Mouse (Mus musculus) spleen, adult 2 months (tissue): Measurements from ENCODE around the gene Utp4. TPM values are rescaled to one million over a fixed set of nuclear protein-coding genes. Genes with fewer than 3 reads are reported as not detected.

Experiments
- DNase-seq, 2 experiments: peaks; one replicate each; pipeline versions ENCODE4 v3.0.0 to v3.0.0-alpha.2; 2012 to 2021; ENCODE audit warnings: low spot score in 2 of 2, low read depth in 1 of 2
- H3K27ac ChIP-seq: fragments of 200-500 bp; 2 replicates; pipeline ENCODE4 v1.5.1; 2012; ENCODE audit warnings: low read length, inconsistent platforms; ENCODE audit not compliant: insufficient read depth
- H3K27me3 ChIP-seq: fragments of 200-500 bp; 2 replicates; pipeline ENCODE4 v1.6.1; 2012; ENCODE audit warnings: mild to moderate bottlenecking, moderate library complexity, low read length, inconsistent platforms; ENCODE audit not compliant: control insufficient read depth, insufficient read depth
- H3K36me3 ChIP-seq: fragments of 200-500 bp; 2 replicates; pipeline ENCODE4 v1.6.1; 2012; ENCODE audit warnings: mild to moderate bottlenecking, low read length, inconsistent platforms; ENCODE audit not compliant: control insufficient read depth, insufficient read depth
- H3K4me1 ChIP-seq: fragments of 200-500 bp; 2 replicates; pipeline ENCODE4 v1.6.1; 2011; ENCODE audit warnings: inconsistent platforms; ENCODE audit not compliant: control insufficient read depth, insufficient read depth, insufficient read length
- H3K4me3 ChIP-seq: fragments of 200-500 bp; 2 replicates; pipeline ENCODE4 v1.5.1; 2011; ENCODE audit warnings: mild to moderate bottlenecking, inconsistent platforms; ENCODE audit not compliant: insufficient read depth, insufficient read length; ENCODE audit errors: extremely low read depth
- CTCF ChIP-seq: fragments of 200-500 bp; IDR thresholded peaks from 2 replicates; pipeline ENCODE4 v1.5.1; 2011; ENCODE audit warnings: mild to moderate bottlenecking, inconsistent platforms; ENCODE audit not compliant: insufficient read depth, insufficient read length, insufficient replicate concordance; ENCODE audit errors: extremely low read depth
- POLR2A ChIP-seq: fragments of 200-500 bp; IDR thresholded peaks from 2 replicates; pipeline ENCODE4 v1.6.1; 2011; ENCODE audit warnings: low read depth, low read length, inconsistent platforms
- WGBS: fragments of 180-500 bp; shearing (Covaris S2); methylation state at CpG from one replicate; pipeline ENCODE4 v1.1.7; 2018; 5-methylcytosine and 5-hydroxymethylcytosine counted together
- polyA plus RNA-seq: library from polyadenylated mRNA; depleted of rRNA; stranded (reverse); fragments of >200 nt; gene quantifications from 2 replicates; pipeline ENCODE4 v1.2.3, GENCODE M21; 2012

Gene Utp4
- polyA plus RNA-seq, 1 experiment: 13.6 TPM

- no peak overlapping the region for H3K27ac ChIP-seq
- no peak for DNase-seq
- peaks cover 3% of the 10 kb centered on the region; the same call in 1 of the 2 replicates for H3K27me3 ChIP-seq
- no peaks in the 10 kb centered on the region for H3K4me1 ChIP-seq
- TF ChIP-seq CTCF (no peak), POLR2A (no peak)
- H3K36me3 ChIP-seq: no peaks in the 10 kb centered on the region
- WGBS: 57% methylated on average over 14 of the region's 14 CpGs
- peak overlapping the region; percentile 77 for H3K4me3 ChIP-seq
Measured at GRCm38 (mm10) chr8:106937081-106937800, 43.8 kb downstream of the Utp4 start.

GRCm38 (mm10) chr8:106941806-106942205 is 48.4 kb downstream of the Utp4 start:
- Histone ChIP-seq H3K27ac (no peak overlapping the region), H3K27me3 (no peaks in the 10 kb centered on the region), H3K4me1 (no peaks in the 10 kb centered on the region), H3K36me3 (no peaks in the 10 kb centered on the region), H3K4me3 (no peak overlapping the region)
- no peak for DNase-seq
- TF ChIP-seq CTCF (no peak), POLR2A (no peak)
- WGBS: 90% methylated on average over 3 of the region's 3 CpGs

- TF ChIP-seq CTCF (no peak), POLR2A (no peak)
- no peaks in the 10 kb centered on the region for H3K27me3 ChIP-seq
- DNase-seq: no peak
- H3K36me3 ChIP-seq: no peaks in the 10 kb centered on the region
- H3K4me1 ChIP-seq: no peaks in the 10 kb centered on the region
- no peak overlapping the region for H3K4me3 ChIP-seq
- WGBS: 91% methylated on average over 3 of the region's 3 CpGs
- H3K27ac ChIP-seq: no peak overlapping the region
Measured at GRCm38 (mm10) chr8:106943874-106944418, 50.5 kb downstream of the Utp4 start.

- DNase-seq: no peak
- Histone ChIP-seq H3K27me3 (no peaks in the 10 kb centered on the region), H3K4me1 (no peaks in the 10 kb centered on the region), H3K36me3 (no peaks in the 10 kb centered on the region), H3K4me3 (no peak overlapping the region), H3K27ac (no peak overlapping the region)
- 81% methylated on average over 3 of the region's 3 CpGs for WGBS
- TF ChIP-seq CTCF (no peak), POLR2A (no peak)
Measured at GRCm38 (mm10) chr8:106944756-106945155, 51.3 kb downstream of the Utp4 start.

- TF ChIP-seq CTCF: no peak
- TF ChIP-seq POLR2A: no peak
- Histone ChIP-seq H3K36me3 (no peaks in the 10 kb centered on the region), H3K27me3 (no peaks in the 10 kb centered on the region), H3K4me3 (no peak overlapping the region), H3K4me1 (no peaks in the 10 kb centered on the region), H3K27ac (no peak overlapping the region)
- no peak for DNase-seq
- WGBS: 72% methylated on average over 3 of the region's 3 CpGs
Measured at GRCm38 (mm10) chr8:106948678-106949243, 55.3 kb downstream of the Utp4 start.

- Histone ChIP-seq H3K27ac (no peak overlapping the region), H3K27me3 (no peaks in the 10 kb centered on the region), H3K4me3 (no peak overlapping the region), H3K36me3 (no peaks in the 10 kb centered on the region), H3K4me1 (no peaks in the 10 kb centered on the region)
- 82% methylated on average over 4 of the region's 4 CpGs for WGBS
- DNase-seq: no peak
- TF ChIP-seq CTCF (no peak), POLR2A (no peak)
Measured at GRCm38 (mm10) chr8:106951707-106952106, 58.3 kb downstream of the Utp4 start.

GRCm38 (mm10) chr8:106953571-106953970 is 60.1 kb downstream of the Utp4 start:
- no peak overlapping the region for H3K4me3 ChIP-seq
- no peak overlapping the region for H3K27ac ChIP-seq
- no peaks in the 10 kb centered on the region for H3K4me1 ChIP-seq
- DNase-seq: no peak
- TF ChIP-seq CTCF (no peak), POLR2A (no peak)
- no peaks in the 10 kb centered on the region for H3K27me3 ChIP-seq
- no peaks in the 10 kb centered on the region for H3K36me3 ChIP-seq
- WGBS: 80% methylated on average over 4 of the region's 4 CpGs
